Mouse (Mus musculus) B cell, adult (primary cell): ENCODE results near the gene Ostm1. TPM values are rescaled to one million over a fixed set of nuclear protein-coding genes. Genes with fewer than 3 reads are reported as not detected.

Experiments
- total RNA-seq: library from RNA; stranded (reverse); gene quantifications from 4 replicates; pipeline ENCODE4 v1.2.4, GENCODE M21; 2023; ENCODE audit not compliant: inconsistent age

The Ostm1 gene
- 28.3 to 30.6 TPM (median 28.8 TPM) in 4 replicates for total RNA-seq

DNA sequence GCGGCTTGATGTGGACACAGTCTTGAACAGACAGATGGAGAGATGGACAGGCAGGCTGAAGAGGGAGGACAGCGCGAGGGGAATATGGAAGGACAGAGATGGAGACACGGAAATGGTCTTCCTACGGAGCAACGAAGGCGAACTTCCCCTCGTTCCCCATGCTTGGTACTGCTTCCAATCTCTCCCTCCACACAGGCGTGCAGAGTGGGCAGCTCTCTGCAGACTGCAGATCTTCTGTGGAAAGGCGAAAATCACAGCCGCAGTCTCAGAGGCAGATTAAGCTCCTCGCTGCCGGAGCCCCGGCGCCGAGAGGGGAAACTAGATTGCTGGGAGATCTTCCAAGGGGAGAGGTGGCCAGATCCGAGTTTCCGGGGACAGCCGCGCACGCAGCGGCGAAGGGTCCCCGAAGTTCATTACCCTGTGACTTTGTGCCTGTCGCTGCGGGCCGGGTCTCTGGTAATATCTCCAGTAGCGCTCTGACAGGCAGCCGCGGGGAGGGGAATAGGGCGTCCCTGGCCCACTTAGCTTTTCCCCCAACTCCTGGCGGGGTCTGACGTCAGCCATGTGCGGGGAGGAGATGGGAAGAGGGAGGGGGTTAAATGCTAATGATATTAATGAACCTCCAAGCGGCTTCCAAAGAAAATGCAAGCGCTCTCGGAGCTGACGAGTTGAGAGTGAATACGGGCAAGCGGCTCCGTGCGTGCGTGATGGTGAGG is at the start of gene Ostm1, which contains the start of gene Nr2e1:
Ostm1 (plus strand) TSS at position 666 of the 716 bp plus-strand sequence.
Nr2e1 (minus strand) TSS at position 476 of the 716 bp plus-strand sequence.

Other genes starting within 250 kb of the Ostm1 start
- gene Afg1l, start 105.3 kb upstream of the Ostm1 start, total RNA-seq, result 7.9 to 9.3 TPM (median 8.5 TPM) in 4 replicates
- gene Snx3, start 81.8 kb upstream of the Ostm1 start, total RNA-seq, result 106 to 120 TPM (median 112 TPM) in 4 replicates
- not detected in 4 replicates for gene Nr2e1, start 190 bp upstream of the Ostm1 start, total RNA-seq
- gene Sec63, start 177.7 kb downstream of the Ostm1 start, total RNA-seq, result 46.5 to 56.5 TPM (median 53.2 TPM) in 4 replicates